Mouse (Mus musculus) ovary, postnatal 14 days (tissue): ENCODE results near the gene Plce1.

Source experiments
- DNase-seq: peaks from one replicate; pipeline ENCODE4 v3.0.0; 2022; ENCODE audit warnings: low spot score

Gene Plce1

DNA sequence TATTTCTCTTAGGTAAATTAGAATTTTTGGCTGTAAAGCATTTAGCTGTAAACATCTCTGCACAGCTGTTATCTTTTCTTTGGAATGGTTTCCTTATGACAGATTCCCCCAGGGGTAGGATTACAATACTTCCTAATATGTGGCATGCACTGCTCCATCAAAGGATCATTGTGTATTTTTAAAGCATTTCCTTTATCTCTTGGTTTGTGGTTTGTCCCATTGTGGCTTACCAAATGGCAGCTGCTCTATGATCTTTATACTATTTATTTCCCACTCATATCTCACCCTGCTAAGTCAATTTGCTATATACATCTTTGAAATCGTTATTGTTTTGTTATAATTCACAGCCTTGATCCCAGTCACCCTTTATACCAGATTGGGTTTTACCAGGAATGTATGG lies 352.3 kb downstream of the Plce1 start:
- DNase-seq = no peak
